ENCODE assay signal across 22 mouse cellular contexts in genomic region chr2:107659176-107659575, GRCm38 (mm10).
"Had no signal": no experiment of that assay in that cellular context is flagged by ENCODE, and none has a peak within 500 bp of the region (broad histone marks: within the 10 kb centered on the region; RNA-seq: fewer than 3 reads in every experiment).

No protein-coding gene starts in this region.

- DNase-seq: gastrocnemius, adult 2 months; gastrocnemius, postnatal 10 days; gastrocnemius, postnatal 25 days; heart, adult 18-20 months; heart, postnatal 10 days; heart, postnatal 4 days; kidney, adult 18-20 months; kidney, adult 8-10 months; kidney, postnatal 10 days; kidney, postnatal 25 days; kidney, postnatal 4 days; liver had no signal

- ATAC-seq: inflammation-experienced regulatory T-cells, adult 6 months; intestine, embryonic 15.5 days; intestine, postnatal 0 days had no signal

- H3K36me3 ChIP-seq: heart, embryonic 10.5 days; heart, embryonic 12.5 days; intestine, embryonic 15.5 days; limb, embryonic 10.5 days; limb, embryonic 12.5 days had no signal

- H3K27me3 ChIP-seq: heart, embryonic 12.5 days; intestine, embryonic 15.5 days; limb, embryonic 12.5 days had no signal

- H3K4me1 ChIP-seq: heart, embryonic 10.5 days; heart, embryonic 12.5 days; intestine, embryonic 15.5 days; limb, embryonic 10.5 days; limb, embryonic 12.5 days had no signal

- H3K4me2 ChIP-seq: heart, embryonic 12.5 days; intestine, embryonic 15.5 days; limb, embryonic 12.5 days; liver, embryonic 11.5 days had no signal

- H3K27ac ChIP-seq: gastrocnemius, adult 2 months; heart, embryonic 10.5 days; intestine, embryonic 15.5 days; layer of hippocampus, adult 2 months; left cerebral cortex, adult 2 months; limb, embryonic 10.5 days; limb, embryonic 12.5 days had no signal

- H3K9me3 ChIP-seq: heart, embryonic 10.5 days; heart, embryonic 12.5 days; intestine, embryonic 15.5 days; limb, embryonic 10.5 days; limb, embryonic 12.5 days had no signal

- H3K4me3 ChIP-seq: gastrocnemius, adult 2 months; heart, embryonic 10.5 days; heart, embryonic 12.5 days; intestine, embryonic 15.5 days; layer of hippocampus, adult 2 months; left cerebral cortex, adult 2 months; limb, embryonic 10.5 days; limb, embryonic 12.5 days had no signal

- H3K9ac ChIP-seq: heart, embryonic 12.5 days; intestine, embryonic 15.5 days; limb, embryonic 12.5 days had no signal
